Mouse (Mus musculus): ENCODE measurements at regions not wholly inside any gene's neighbourhood (a gene's known extent, or its start where the extent isn't known, plus 50 kb on each side); places are given as distances from the start of the nearest gene placed in this dataset.

DNA sequence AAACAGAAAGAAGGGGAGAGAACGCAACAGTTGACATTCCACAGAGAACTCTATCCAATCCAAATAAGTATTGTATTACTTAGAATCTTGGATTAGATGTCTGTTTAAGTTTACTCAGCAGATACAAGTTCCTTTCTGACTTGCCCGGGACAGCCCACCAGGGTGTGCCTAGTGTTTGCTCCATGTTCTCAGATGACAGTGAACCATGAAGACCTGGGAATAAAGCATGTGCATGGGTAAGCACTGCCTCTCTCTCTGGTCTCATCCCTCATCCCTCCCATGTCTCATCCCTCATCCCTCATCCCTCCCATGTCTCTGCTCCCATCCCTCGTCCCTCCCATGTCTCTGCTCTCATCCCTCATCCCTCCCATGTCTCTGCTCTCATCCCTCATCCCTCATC, 73.7 kb upstream of the S1pr1 start:
- no peak overlapping the region for H3K4me2 ChIP-seq (replicated peaks; ENCODE audit: low read depth, low read length, severe bottlenecking)
- H3K27me3 ChIP-seq (ENCODE audit: control insufficient read depth, insufficient read depth, low read length): no peaks in the 10 kb centered on the region
- DNase-seq (ENCODE audit: low spot score): no peak
- WGBS: 78% methylated on average over 3 of the region's 3 CpGs
- no peaks in the 10 kb centered on the region for H3K9me3 ChIP-seq (ENCODE audit: control insufficient read depth, low read length)
- TF ChIP-seq POLR2A (IDR thresholded peaks at IDR 0.05; ENCODE audit: borderline replicate concordance, extremely low read depth, insufficient read depth, insufficient read length): no peak
- no peak overlapping the region for H3K4me3 ChIP-seq (replicated peaks; ENCODE audit: low read length)
- no peak overlapping the region for H3K27ac ChIP-seq (replicated peaks; ENCODE audit: low read depth, low read length)
- H3K4me1 ChIP-seq (ENCODE audit: control insufficient read depth, insufficient read depth, low read length): peaks cover 11% of the 10 kb centered on the region
- no peaks in the 10 kb centered on the region for H3K36me3 ChIP-seq (ENCODE audit: control insufficient read depth, insufficient read depth, low read length)
- no peak for ATAC-seq (ENCODE audit: low FRiP score, low read depth)
- H3K9ac ChIP-seq (ENCODE audit: low read depth, low read length, severe bottlenecking): no peak overlapping the region

DNA sequence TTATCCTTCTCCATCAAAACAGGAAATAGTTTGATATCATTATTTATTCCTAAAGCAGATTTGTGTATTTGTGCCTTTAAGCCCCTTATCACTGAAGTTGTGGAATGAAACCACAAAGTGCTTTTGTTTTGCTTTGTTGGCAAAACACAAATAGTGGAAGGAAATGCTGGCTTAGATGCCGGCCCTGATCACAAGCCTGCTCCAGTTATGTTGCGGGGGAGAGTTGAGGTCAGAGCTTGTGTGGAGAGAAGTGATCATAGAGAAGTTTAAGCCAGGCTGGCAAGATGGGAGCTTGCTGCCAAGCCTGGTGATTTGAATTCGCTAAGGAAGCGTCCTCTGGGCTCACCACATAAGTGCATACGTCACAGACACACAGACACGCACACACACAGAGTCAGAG, 74.2 kb upstream of the S1pr1 start:
- H3K36me3 ChIP-seq (ENCODE audit: control insufficient read depth, insufficient read depth, low read length): no peaks in the 10 kb centered on the region
- no peak for TF ChIP-seq POLR2A (IDR thresholded peaks at IDR 0.05; ENCODE audit: borderline replicate concordance, extremely low read depth, insufficient read depth, insufficient read length)
- ATAC-seq (ENCODE audit: low FRiP score, low read depth) (no peak), DNase-seq (ENCODE audit: low spot score) (no peak)
- H3K27me3 ChIP-seq (ENCODE audit: control insufficient read depth, insufficient read depth, low read length): no peaks in the 10 kb centered on the region
- no peak overlapping the region for H3K9ac ChIP-seq (ENCODE audit: low read depth, low read length, severe bottlenecking)
- H3K4me1 ChIP-seq (ENCODE audit: control insufficient read depth, insufficient read depth, low read length): peaks cover 13% of the 10 kb centered on the region
- no peak overlapping the region for H3K27ac ChIP-seq (replicated peaks; ENCODE audit: low read depth, low read length)
- H3K4me2 ChIP-seq (replicated peaks; ENCODE audit: low read depth, low read length, severe bottlenecking): no peak overlapping the region
- WGBS: 76% methylated on average over 6 of the region's 6 CpGs
- no peak overlapping the region for H3K4me3 ChIP-seq (replicated peaks; ENCODE audit: low read length)
- no peaks in the 10 kb centered on the region for H3K9me3 ChIP-seq (ENCODE audit: control insufficient read depth, low read length)

- no peak for TF ChIP-seq POLR2A (IDR thresholded peaks at IDR 0.05; ENCODE audit: borderline replicate concordance, extremely low read depth, insufficient read depth, insufficient read length)
- no peaks in the 10 kb centered on the region for H3K36me3 ChIP-seq (ENCODE audit: control insufficient read depth, insufficient read depth, low read length)
- no peak for ATAC-seq (ENCODE audit: low FRiP score, low read depth)
- H3K4me1 ChIP-seq (ENCODE audit: control insufficient read depth, insufficient read depth, low read length): peaks cover 7% of the 10 kb centered on the region; the same call in 1 of the 2 replicates
- 54% methylated on average over 4 of the region's 4 CpGs for WGBS
- H3K4me2 ChIP-seq (replicated peaks; ENCODE audit: low read depth, low read length, severe bottlenecking): no peak overlapping the region
- H3K27me3 ChIP-seq (ENCODE audit: control insufficient read depth, insufficient read depth, low read length): no peaks in the 10 kb centered on the region
- H3K4me3 ChIP-seq (replicated peaks; ENCODE audit: low read length): no peak overlapping the region
- H3K9me3 ChIP-seq (ENCODE audit: control insufficient read depth, low read length): no peaks in the 10 kb centered on the region
- H3K27ac ChIP-seq (replicated peaks; ENCODE audit: low read depth, low read length): no peak overlapping the region
- H3K9ac ChIP-seq (ENCODE audit: low read depth, low read length, severe bottlenecking): no peak overlapping the region
- DNase-seq (ENCODE audit: low spot score): no peak
Measured at GRCm38 (mm10) chr3:115792606-115793005, 77.7 kb upstream of the S1pr1 start.

GRCm38 (mm10) chr3:115793344-115794059, 78.6 kb upstream of the S1pr1 start:
- ATAC-seq (ENCODE audit: low FRiP score, low read depth): no peak

GRCm38 (mm10) chr3:115799326-115799725, 84.5 kb upstream of the S1pr1 start:
- no peaks in the 10 kb centered on the region for H3K27me3 ChIP-seq (ENCODE audit: control insufficient read depth, insufficient read depth, low read length)
- H3K9me3 ChIP-seq (ENCODE audit: control insufficient read depth, low read length): no peaks in the 10 kb centered on the region
- TF ChIP-seq POLR2A (IDR thresholded peaks at IDR 0.05; ENCODE audit: borderline replicate concordance, extremely low read depth, insufficient read depth, insufficient read length): no peak
- H3K9ac ChIP-seq (ENCODE audit: low read depth, low read length, severe bottlenecking): no peak overlapping the region
- no peak overlapping the region for H3K4me2 ChIP-seq (replicated peaks; ENCODE audit: low read depth, low read length, severe bottlenecking)
- DNase-seq (ENCODE audit: low spot score): no peak
- H3K4me1 ChIP-seq (ENCODE audit: control insufficient read depth, insufficient read depth, low read length): no peaks in the 10 kb centered on the region
- H3K36me3 ChIP-seq (ENCODE audit: control insufficient read depth, insufficient read depth, low read length): no peaks in the 10 kb centered on the region
- H3K4me3 ChIP-seq (replicated peaks; ENCODE audit: low read length): no peak overlapping the region
- ATAC-seq (ENCODE audit: low FRiP score, low read depth): no peak
- H3K27ac ChIP-seq (replicated peaks; ENCODE audit: low read depth, low read length): no peak overlapping the region
- 80% methylated on average over 10 of the region's 10 CpGs for WGBS

More at GRCm38 (mm10) chr3:115793344-115794059, 78.6 kb upstream of the S1pr1 start:
- Histone ChIP-seq H3K27me3 (ENCODE audit: control insufficient read depth, insufficient read depth, low read length) (no peaks in the 10 kb centered on the region), H3K27ac (replicated peaks; ENCODE audit: low read depth, low read length) (0 out of 2 replicates have a peak overlapping the region, but pooled peaks have one; percentile 7), H3K9me3 (ENCODE audit: control insufficient read depth, low read length) (no peaks in the 10 kb centered on the region), H3K4me1 (ENCODE audit: control insufficient read depth, insufficient read depth, low read length) (peaks cover 7% of the 10 kb centered on the region; the same call in 1 of the 2 replicates), H3K36me3 (ENCODE audit: control insufficient read depth, insufficient read depth, low read length) (no peaks in the 10 kb centered on the region), H3K4me3 (replicated peaks; ENCODE audit: low read length) (no peak overlapping the region), H3K9ac (ENCODE audit: low read depth, low read length, severe bottlenecking) (no peak overlapping the region), H3K4me2 (replicated peaks; ENCODE audit: low read depth, low read length, severe bottlenecking) (no peak overlapping the region)
- WGBS: 42% methylated on average over 12 of the region's 12 CpGs
- no peak for TF ChIP-seq POLR2A (IDR thresholded peaks at IDR 0.05; ENCODE audit: borderline replicate concordance, extremely low read depth, insufficient read depth, insufficient read length)
- no peak for DNase-seq (ENCODE audit: low spot score)
